Mouse (Mus musculus) brain, embryonic 14.5 days (tissue): Measurements from ENCODE around the gene Ttll2.
"Not testable (repeated sequence)": the region's sequence is repeated elsewhere in the genome, so short reads cannot be mapped to it uniquely, and the experiment has no call there.

Source experiments
- CTCF ChIP-seq: fragments of 200-500 bp; IDR thresholded peaks from 2 replicates; pipeline ENCODE4 v1.5.1; 2012; ENCODE audit warnings: inconsistent platforms, mild to moderate bottlenecking, moderate library complexity, borderline replicate concordance; ENCODE audit not compliant: insufficient read depth, insufficient read length; ENCODE audit errors: extremely low read depth
- POLR2A ChIP-seq: fragments of 200-500 bp; IDR thresholded peaks from 2 replicates; pipeline ENCODE4 v1.6.1; 2012; ENCODE audit warnings: mild to moderate bottlenecking, inconsistent platforms, borderline replicate concordance; ENCODE audit not compliant: poor library complexity, insufficient read depth, insufficient read length, severe bottlenecking; ENCODE audit errors: extremely low read depth

DNA sequence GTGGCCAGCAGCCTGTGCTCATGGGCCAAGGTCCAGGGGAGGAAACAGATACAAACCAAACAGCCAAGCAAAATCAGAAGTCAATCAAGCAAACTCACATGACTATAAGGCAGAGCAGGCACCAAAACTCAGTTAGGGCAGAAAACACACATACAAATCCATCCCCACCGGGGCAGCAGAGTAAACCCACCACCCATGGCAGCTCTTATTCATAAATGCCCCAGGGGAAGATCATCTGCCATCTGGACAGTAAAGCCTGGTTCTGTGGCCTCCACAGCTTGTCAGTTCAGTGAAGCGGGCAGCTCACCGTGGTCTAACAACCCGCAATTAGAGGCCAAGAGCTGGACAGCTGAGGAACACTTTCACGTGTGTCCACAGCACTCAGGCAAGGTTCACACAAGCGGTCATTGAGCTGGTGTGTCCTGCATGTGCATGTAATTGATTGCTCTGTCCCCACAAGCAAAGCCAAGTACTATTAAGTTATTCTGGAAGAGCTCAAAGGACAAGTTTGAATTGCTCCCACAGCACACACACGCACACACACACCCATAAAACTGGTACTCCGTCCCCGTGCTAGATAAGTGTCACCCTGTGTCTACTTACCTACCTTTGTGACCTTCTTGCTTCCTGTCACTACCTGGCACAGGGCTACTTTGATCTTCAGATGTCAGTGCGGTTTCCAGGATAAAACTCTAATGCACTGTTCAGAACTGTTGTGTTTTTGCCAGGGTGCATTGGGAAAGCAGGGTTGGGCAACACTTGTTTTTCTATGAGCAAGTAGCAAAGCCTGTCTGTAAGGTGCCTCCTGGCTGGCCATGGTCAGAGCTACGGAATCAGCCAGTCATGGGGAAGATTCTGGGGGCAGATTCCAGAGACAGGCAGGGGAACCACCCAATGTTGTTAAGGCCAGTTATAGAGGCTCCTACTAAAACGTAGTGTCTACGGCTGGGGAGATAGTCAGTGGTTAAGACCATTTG is 31.0 kb upstream of the Ttll2 start:
- not testable (repeated sequence) for TF ChIP-seq POLR2A, CTCF
